Mouse (Mus musculus) intestine, embryonic 14.5 days (tissue): ENCODE results near the gene Ahcy. TPM values are rescaled to one million over a fixed set of nuclear protein-coding genes. Genes with fewer than 3 reads are reported as not detected.
"Not testable (repeated sequence)": the region's sequence is repeated elsewhere in the genome, so short reads cannot be mapped to it uniquely, and the experiment has no call there.

ENCODE experiments used
- ATAC-seq: fragments of 200-750 bp; cut with Nextera tagmentation; replicated peaks from 2 replicates; pipeline ENCODE4 v1.8.0; 2017; ENCODE audit warnings: low read depth, moderate number of reproducible peaks, moderate TSS enrichment, moderate library complexity; ENCODE audit not compliant: low FRiP score, low TSS enrichment
- DNase-seq: peaks from one replicate; pipeline ENCODE4 v3.0.0-alpha.2; 2018; ENCODE audit warnings: low spot score
- H3K27ac ChIP-seq: fragments of 300-500 bp; sonication (generic); 2 replicates; pipeline ENCODE4 v1.5.1; 2014; ENCODE audit warnings: low read depth, mild to moderate bottlenecking, control low read depth
- H3K27me3 ChIP-seq: fragments of 300-500 bp; sonication (generic); replicated peaks from 2 replicates; pipeline ENCODE4 v1.6.1; 2014; ENCODE audit warnings: low read length, control low read depth; ENCODE audit not compliant: control insufficient read depth, insufficient read depth
- H3K36me3 ChIP-seq: fragments of 300-500 bp; sonication (generic); 2 replicates; pipeline ENCODE4 v1.6.1; 2014; ENCODE audit warnings: low read length, control low read depth; ENCODE audit not compliant: control insufficient read depth, insufficient read depth
- H3K4me1 ChIP-seq: fragments of 300-500 bp; sonication (generic); replicated peaks from 2 replicates; pipeline ENCODE4 v1.6.1; 2014; ENCODE audit warnings: low read length, control low read depth, mixed read lengths; ENCODE audit not compliant: control insufficient read depth, insufficient read depth
- H3K4me2 ChIP-seq: fragments of 300-500 bp; sonication (generic); 2 replicates; pipeline ENCODE4 v1.6.1; 2014; ENCODE audit warnings: low read length
- H3K4me3 ChIP-seq: fragments of 300-500 bp; sonication (generic); 2 replicates; pipeline ENCODE4 v1.5.1; 2014; ENCODE audit warnings: low read depth, low read length, control low read depth, mixed read lengths
- H3K9ac ChIP-seq: fragments of 300-500 bp; sonication (generic); 2 replicates; pipeline ENCODE4 v1.6.1; 2014; ENCODE audit warnings: mild to moderate bottlenecking, low read length
- H3K9me3 ChIP-seq: fragments of 300-500 bp; sonication (generic); 2 replicates; pipeline ENCODE4 v1.6.1; 2016; ENCODE audit warnings: low read length, control low read depth; ENCODE audit not compliant: control insufficient read depth
- WGBS: fragments of 180-500 bp; shearing (Covaris S2); extraction: QIAGEN DNeasy Blood & Tissue Kit; methylation state at CpG from one replicate; pipeline ENCODE4 v1.1.7; 2014; 5-methylcytosine and 5-hydroxymethylcytosine counted together
- polyA plus RNA-seq: library from polyadenylated mRNA; unstranded; fragments of >200 nt; fragmentation: Nextera tagmentation; extraction: Ambion mirVana; gene quantifications from 2 replicates; pipeline ENCODE4 v1.2.1, GENCODE M21; 2014

Gene Ahcy
- polyA plus RNA-seq, 1 experiment from 2014 or later: 136 TPM

DNA sequence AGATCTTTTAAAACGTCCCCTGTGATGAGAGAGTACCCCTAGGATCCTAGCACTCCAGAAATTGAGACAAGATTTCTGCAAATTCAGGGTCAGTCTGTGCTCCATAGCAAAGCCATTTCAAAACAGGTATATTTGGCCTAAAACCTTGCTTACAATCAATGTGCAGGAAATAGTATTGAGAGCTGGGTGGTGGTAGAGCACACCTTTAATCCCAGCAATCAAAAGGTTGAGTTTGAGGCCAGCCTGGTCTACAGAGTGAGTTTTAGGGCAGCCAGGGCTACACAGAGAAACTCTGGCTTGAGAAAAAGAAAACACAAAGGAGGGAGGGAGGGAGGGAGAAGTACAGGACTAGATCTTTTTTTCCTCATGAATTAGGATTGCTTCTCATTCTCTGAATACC lies 16.9 kb downstream of the Ahcy start:
- Histone ChIP-seq H3K36me3 (peaks cover 29% of the 10 kb centered on the region), H3K27me3 (no peaks in the 10 kb centered on the region), H3K27ac (no peak overlapping the region), H3K9me3 (no peaks in the 10 kb centered on the region), H3K4me1 (no peaks in the 10 kb centered on the region; the same call in 1 of the 2 replicates), H3K4me3 (no peak overlapping the region), H3K4me2 (no peak overlapping the region), H3K9ac (no peak overlapping the region)
- ATAC-seq: no peak
- 56% methylated on average over 1 of the region's 1 CpGs for WGBS
- DNase-seq: no peak

- H3K9ac ChIP-seq: no peak overlapping the region
- H3K27ac ChIP-seq: peak overlapping the region; percentile 29; the same call in 1 of the 2 replicates
- ATAC-seq: peak; percentile 59; the same call in 1 of the 2 replicates
- H3K36me3 ChIP-seq: peaks cover 16% of the 10 kb centered on the region
- no peaks in the 10 kb centered on the region for H3K27me3 ChIP-seq
- H3K9me3 ChIP-seq: no peaks in the 10 kb centered on the region
- no peak overlapping the region for H3K4me3 ChIP-seq
- no peak for DNase-seq
- H3K4me2 ChIP-seq: no peak overlapping the region
- 62% methylated on average over 5 of the region's 5 CpGs for WGBS
- peaks cover 9% of the 10 kb centered on the region; the same call in 1 of the 2 replicates for H3K4me1 ChIP-seq
Measured at GRCm38 (mm10) chr2:155056076-155056578, 18.2 kb downstream of the Ahcy start.

DNA sequence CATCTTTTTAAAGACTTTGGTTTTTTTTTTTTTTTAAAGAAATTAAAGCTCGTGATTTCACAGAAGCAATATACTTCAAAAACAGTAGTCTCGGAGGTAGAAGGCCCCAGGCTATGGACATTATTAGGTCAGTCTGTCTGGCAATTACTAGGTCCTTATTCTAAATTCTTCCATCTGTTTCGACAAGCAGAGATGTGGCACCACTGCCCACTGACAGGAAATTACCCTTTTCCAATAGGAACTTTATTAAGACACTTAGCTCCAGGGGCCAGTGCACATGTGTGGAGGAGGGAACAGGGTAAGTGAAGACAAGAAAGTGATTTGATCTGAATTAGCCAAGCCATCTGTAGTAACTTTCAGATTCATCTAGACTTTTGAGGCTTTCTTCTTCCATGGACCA lies 19.6 kb downstream of the Ahcy start:
- Histone ChIP-seq H3K4me1 (peaks cover 16% of the 10 kb centered on the region; the same call in 1 of the 2 replicates), H3K27me3 (no peaks in the 10 kb centered on the region), H3K4me2 (no peak overlapping the region), H3K27ac (no peak overlapping the region), H3K4me3 (no peak overlapping the region), H3K9ac (no peak overlapping the region), H3K9me3 (no peaks in the 10 kb centered on the region), H3K36me3 (peaks cover 9% of the 10 kb centered on the region)
- ATAC-seq: no peak
- DNase-seq: no peak
- 80% methylated on average over 3 of the region's 3 CpGs for WGBS

DNA sequence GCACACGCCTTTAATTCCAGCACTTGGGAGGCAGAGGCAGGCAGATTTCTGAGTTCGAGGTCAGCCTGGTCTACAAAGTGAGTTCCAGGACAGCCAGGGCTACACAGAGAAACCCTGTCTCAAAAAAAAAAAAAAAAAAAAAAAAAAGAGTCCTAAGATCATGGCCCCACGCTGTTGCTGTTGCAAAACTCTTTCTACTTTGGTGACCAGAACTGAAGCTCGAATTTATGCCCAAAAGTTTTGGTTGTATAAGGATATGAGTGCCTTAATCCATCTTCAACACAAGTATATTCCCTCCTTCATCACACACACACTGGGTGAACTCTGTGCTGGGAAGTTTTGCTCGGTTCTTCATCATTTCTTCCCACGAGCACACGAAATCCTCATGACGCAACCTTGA lies 20.8 kb downstream of the Ahcy start:
- H3K4me3 ChIP-seq, H3K9me3 ChIP-seq, ATAC-seq, H3K27ac ChIP-seq, H3K4me2 ChIP-seq, DNase-seq, H3K27me3 ChIP-seq, H3K9ac ChIP-seq, H3K36me3 ChIP-seq: not testable (repeated sequence)
- peaks cover 16% of the 10 kb centered on the region; the same call in 1 of the 2 replicates for H3K4me1 ChIP-seq
- WGBS: 91% methylated on average over 8 of the region's 8 CpGs

GRCm38 (mm10) chr2:155052681-155053080 lies 21.6 kb downstream of the Ahcy start:
- H3K27ac ChIP-seq: no peak overlapping the region
- H3K9ac ChIP-seq: no peak overlapping the region
- H3K4me2 ChIP-seq: no peak overlapping the region
- WGBS: 70% methylated on average over 2 of the region's 2 CpGs
- peaks cover 16% of the 10 kb centered on the region; the same call in 1 of the 2 replicates for H3K4me1 ChIP-seq
- no peaks in the 10 kb centered on the region for H3K9me3 ChIP-seq
- H3K36me3 ChIP-seq: no peaks in the 10 kb centered on the region
- ATAC-seq: no peak
- DNase-seq: no peak
- no peak overlapping the region for H3K4me3 ChIP-seq
- H3K27me3 ChIP-seq: no peaks in the 10 kb centered on the region

DNA sequence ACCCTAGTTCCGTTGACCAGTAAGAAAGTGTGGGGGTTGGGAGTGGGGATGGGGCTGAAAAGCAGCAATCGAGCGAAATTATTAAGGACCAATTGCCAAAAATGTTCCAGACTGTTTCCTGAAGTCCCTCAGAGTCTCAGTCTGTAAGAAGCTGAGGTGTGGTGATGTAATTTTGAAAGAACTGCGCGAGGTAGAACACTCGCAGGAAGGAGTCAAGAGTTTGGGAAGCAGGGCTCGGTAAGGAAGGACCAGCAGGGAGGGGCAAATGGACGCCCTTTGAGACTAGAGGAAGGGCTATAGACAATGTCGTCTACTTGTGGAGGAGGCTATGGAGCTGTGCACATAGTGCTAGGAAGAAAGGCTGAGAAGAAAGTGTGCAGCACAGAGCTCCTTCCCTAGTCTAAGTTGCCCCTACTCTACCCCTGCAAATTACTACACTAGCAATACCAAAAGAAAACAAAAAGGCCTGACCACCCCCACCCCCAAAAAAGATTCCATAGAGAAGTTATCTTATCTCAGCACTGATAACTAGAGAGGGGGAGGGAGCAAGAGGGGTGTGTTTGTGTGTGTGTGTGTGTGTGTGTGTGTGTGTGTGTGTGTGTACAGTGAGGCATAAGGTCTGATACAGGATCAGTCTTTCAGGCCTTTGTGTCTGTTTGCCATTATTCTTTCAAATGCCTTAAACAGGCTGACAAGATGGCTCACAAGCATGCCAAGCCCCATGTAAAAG lies 22.5 kb downstream of the Ahcy start:
- H3K4me1 ChIP-seq: peaks cover 16% of the 10 kb centered on the region; the same call in 1 of the 2 replicates
- peak overlapping the region; percentile 81 for H3K27ac ChIP-seq
- H3K4me3 ChIP-seq: peak overlapping the region; percentile 36
- DNase-seq: peak; percentile 69
- no peak for ATAC-seq
- H3K36me3 ChIP-seq: no peaks in the 10 kb centered on the region
- H3K4me2 ChIP-seq: peak overlapping the region; percentile 70
- no peaks in the 10 kb centered on the region for H3K27me3 ChIP-seq
- peak overlapping the region; percentile 39 for H3K9ac ChIP-seq
- H3K9me3 ChIP-seq: no peaks in the 10 kb centered on the region
- 17% methylated on average over 9 of the region's 9 CpGs for WGBS

- no peaks in the 10 kb centered on the region for H3K9me3 ChIP-seq
- H3K4me1 ChIP-seq: peaks cover 16% of the 10 kb centered on the region; the same call in 1 of the 2 replicates
- ATAC-seq: peak; percentile 91
- peak overlapping the region; percentile 70 for H3K4me2 ChIP-seq
- WGBS: under 1% methylated on average over 44 of the region's 45 CpGs
- no peaks in the 10 kb centered on the region for H3K36me3 ChIP-seq
- DNase-seq: peak; percentile 99
- peak overlapping the region; percentile 81 for H3K27ac ChIP-seq
- H3K9ac ChIP-seq: peak overlapping the region; percentile 51
- no peaks in the 10 kb centered on the region for H3K27me3 ChIP-seq
- peak overlapping the region; percentile 36 for H3K4me3 ChIP-seq
Measured at GRCm38 (mm10) chr2:155050504-155051236, 23.6 kb downstream of the Ahcy start.

DNA sequence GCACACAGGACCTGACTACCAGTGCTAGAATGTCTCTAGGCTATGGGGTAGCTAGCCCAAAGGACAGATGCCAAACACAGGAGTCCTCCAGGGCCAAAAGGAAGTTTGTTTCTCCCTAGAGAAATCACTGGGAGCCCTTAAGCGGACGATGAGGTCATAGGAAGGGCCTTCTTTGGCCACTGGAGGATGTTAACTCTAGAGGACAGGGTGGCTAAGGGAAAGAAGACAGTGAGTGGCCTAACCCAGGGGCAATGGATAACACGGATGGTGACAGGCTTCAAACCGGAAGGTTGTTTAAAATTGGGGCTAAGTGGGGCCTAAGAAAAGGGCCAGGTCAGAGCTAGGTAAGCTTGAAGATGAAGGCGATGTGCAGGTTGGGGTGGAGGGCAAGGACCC lies 24.2 kb downstream of the Ahcy start:
- peaks cover 16% of the 10 kb centered on the region; the same call in 1 of the 2 replicates for H3K4me1 ChIP-seq
- H3K36me3 ChIP-seq: no peaks in the 10 kb centered on the region
- DNase-seq (no peak), ATAC-seq (peak; percentile 12; the same call in 1 of the 2 replicates)
- H3K4me3 ChIP-seq: peak overlapping the region; percentile 36
- peak overlapping the region; percentile 70 for H3K4me2 ChIP-seq
- H3K9me3 ChIP-seq: no peaks in the 10 kb centered on the region
- H3K27ac ChIP-seq: peak overlapping the region; percentile 81
- peak overlapping the region; percentile 51 for H3K9ac ChIP-seq
- WGBS: 20% methylated on average over 5 of the region's 5 CpGs
- H3K27me3 ChIP-seq: no peaks in the 10 kb centered on the region
